Mouse (Mus musculus): ENCODE data around the gene Olfr922.

Olfr922 gene

DNA sequence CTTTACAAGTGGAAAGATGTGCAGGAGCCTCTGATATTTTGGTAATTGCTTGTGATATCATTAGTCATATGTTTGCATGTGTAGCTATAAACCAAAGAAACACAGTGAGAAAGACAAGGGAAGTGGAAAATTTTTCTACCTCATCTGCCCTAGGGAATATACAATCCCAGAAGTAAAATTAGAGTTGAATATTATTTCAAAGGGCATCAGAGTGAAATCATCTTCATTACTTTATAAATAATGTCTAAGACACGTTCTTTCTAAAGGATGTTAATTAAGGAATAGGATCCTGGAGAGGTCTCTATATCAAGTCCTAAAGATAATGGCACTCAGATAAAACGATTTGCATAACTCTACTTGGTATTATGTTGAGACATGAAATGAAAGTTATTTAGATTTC is at the start of gene Olfr922:
Gene Olfr922 (plus strand): TSS at position 301 of the 400 bp plus-strand sequence.
- no peak for DNase-seq (ENCODE audit: low spot score)

DNA sequence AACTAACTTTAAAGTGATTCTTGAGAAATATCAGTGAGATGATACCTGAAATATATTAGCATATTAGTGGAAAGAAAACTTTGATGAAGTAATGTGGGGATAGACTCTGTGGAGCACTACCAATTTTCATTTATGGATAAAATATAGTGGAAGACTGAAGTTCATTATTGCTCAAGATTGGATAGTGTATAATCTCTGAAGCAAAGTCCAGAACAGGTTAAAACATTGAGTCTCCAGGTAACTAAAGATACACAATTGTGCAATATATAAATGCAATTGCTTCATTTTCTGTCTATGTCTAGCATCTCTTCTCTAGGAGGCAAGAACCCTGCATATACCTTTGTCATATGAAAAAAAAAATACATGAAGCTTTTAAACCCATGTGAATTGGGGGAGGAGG is 41.6 kb upstream of the Olfr922 start, which contains the start of gene Olfr921:
Gene Olfr921 (plus strand): TSS at position 301 of the 400 bp plus-strand sequence.
- no peak for DNase-seq (ENCODE audit: low spot score)

- no peak for DNase-seq (ENCODE audit: low spot score)
Observed at GRCm38 (mm10) chr9:38792689-38793088, 21.7 kb upstream of the Olfr922 start.

GRCm38 (mm10) chr9:38805696-38806095 is 8.7 kb upstream of the Olfr922 start:
- DNase-seq (ENCODE audit: low spot score) = no peak

DNA sequence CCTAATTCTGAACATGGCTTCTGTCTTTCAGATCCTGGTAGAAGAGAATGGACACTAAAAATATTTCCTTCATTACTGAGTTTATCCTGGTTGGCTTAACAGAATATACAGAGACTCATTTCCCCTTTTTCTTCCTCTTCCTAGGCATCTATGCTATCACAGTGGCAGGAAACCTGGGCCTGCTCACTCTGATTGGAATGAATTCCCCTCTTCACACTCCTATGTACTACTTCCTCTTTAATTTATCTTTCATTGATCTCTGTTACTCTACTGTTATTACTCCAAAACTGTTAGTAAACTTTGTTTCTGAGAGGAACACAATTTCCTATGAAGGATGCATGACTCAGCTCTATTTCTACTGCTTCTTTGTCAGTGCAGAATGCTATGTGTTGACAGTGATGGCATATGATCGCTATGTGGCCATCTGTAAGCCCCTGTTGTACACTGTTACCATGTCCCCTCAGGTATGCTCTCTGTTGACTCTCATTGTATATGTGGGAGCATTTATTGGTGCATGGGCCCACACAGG is 1.1 kb downstream of the Olfr922 start:
- DNase-seq (ENCODE audit: low spot score) = no peak

- no peak for DNase-seq (ENCODE audit: low spot score)
Observed at GRCm38 (mm10) chr9:38826245-38826644, 11.8 kb downstream of the Olfr922 start, which contains the start of gene Olfr923. Gene Olfr923 (plus strand): TSS chr9:38826545.

- DNase-seq (ENCODE audit: low spot score) = no peak
Observed at GRCm38 (mm10) chr9:38833027-38833426, 18.6 kb downstream of the Olfr922 start.

DNA sequence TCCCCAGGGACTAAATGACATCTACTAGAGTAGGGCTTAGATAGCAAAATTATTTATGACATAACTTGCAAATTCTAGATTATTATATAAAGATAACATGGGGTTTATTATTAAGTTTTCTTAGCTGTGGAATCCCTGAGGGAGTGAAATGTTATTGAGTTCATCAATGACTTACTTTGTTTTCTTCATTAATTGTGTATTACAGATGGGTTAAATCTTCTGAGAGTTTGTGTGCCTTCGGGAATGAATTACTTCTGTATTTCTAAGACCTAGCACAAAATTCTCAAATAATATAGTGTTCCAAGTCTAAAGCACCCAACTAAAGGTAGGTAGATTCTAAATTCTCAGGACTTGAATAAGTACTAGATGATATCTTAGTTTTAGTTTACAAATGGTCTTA is 29.7 kb downstream of the Olfr922 start, which contains the start of gene Olfr924:
Gene Olfr924 (plus strand): TSS at position 301 of the 400 bp plus-strand sequence.
- no peak for DNase-seq (ENCODE audit: low spot score)

DNA sequence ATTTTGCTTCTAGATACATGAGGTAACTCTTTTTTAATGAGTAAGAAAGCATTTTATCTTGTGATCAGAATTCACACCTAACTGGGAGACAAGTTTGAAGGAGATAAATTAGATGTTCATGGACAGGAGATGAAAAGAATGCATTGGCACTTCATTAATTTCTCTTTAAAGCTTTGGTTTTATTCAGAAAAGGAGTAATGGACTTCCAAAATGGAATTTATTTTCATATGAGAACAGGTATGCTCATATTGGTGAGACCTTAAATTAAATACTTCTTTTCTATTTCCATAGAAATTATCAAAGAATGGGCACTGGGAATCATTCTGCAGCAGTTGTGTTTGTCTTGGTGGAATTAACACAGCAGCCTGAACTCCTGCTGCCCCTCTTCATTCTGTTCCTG is 40.3 kb downstream of the Olfr922 start, which contains the start of gene Olfr26:
Gene Olfr26 (plus strand): TSS at position 301 of the 400 bp plus-strand sequence.
- DNase-seq (ENCODE audit: low spot score) = no peak
